Mouse (Mus musculus) right cerebral cortex, postnatal 10 days (tissue): Measurements from ENCODE around the gene Tppp3.

Source experiments
- DNase-seq, 2 experiments: peaks; one replicate each; pipeline ENCODE4 v3.0.0; 2021; ENCODE audit warnings: low spot score in 2 of 2

Tppp3 gene

DNA sequence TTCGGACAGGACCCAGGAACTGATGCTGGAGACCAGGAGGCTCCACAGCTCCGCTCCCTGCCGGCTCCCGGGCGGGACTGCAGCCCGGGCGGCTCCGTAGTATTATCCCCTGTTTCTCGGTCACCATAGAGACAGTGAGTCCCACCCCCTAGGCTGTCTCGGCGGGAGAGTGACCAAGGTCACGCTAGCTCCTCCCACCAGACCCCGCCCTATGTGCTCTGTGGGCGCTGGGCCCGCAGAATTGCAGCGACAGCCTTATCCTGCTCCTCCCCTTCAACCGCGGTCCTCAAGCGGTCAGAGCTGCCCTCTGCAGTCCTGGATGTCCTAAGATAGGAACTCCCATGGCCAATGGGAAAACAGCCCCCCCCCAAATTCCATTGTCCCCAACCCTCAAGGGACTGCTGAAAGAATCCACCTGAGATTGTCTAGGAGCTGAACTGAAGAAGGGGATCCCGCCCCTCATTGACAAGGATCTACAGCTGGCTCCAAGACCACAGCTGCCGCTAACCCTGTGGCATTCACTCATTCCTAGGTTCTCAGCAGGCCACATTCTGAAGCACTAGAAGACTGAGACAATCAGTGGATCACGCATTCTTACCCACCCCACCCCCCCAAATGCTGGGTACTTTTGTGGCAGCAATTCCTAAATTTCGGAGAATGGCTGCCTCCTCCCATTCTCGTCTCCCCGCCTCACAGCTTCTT, at the start of gene Tppp3:
TSS of gene Tppp3 (minus strand) at position 213 of the 702 bp plus-strand sequence.
- peak; percentile 87 to 91 for DNase-seq

DNA sequence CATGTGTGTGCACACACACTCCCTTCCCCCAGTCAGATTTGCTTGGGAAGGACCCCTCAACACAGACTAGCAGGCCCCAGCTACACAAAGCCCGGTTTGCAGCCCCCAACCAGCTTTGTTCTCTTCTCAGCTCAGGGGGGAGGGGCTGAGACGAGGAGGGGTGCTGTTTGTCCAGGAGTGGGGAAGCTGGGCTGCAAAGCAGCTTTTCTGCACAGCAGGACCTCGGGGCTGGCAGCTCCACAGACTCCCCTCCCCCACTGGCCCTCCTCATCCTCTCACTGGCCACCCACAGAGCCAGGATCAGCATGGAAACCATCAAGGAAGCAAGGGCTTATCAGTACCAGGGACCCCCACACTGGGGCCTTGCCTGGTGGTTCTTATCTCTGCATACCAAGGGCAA, 49.7 kb upstream of the Tppp3 start:
- DNase-seq = no peak

DNA sequence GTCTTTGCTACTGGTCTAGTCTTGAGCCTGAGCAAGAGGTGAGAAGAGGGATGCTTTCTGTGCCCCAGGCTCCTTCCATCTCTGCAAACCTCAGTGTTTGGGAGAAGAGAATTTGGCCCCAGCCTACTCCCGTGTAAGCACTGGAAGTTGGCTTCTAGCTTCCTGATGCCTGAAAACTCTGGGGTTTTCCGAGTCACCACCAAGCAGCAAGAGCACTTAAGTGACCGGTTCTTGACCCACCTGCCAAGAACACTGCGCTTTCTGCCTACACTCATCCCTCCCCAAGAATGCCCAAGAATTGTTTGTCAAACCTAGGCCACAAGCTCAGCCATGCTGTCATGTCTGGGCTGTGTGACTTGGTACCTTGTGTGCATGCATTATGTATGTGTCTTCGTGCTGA, 49.2 kb upstream of the Tppp3 start:
- no peak for DNase-seq

DNA sequence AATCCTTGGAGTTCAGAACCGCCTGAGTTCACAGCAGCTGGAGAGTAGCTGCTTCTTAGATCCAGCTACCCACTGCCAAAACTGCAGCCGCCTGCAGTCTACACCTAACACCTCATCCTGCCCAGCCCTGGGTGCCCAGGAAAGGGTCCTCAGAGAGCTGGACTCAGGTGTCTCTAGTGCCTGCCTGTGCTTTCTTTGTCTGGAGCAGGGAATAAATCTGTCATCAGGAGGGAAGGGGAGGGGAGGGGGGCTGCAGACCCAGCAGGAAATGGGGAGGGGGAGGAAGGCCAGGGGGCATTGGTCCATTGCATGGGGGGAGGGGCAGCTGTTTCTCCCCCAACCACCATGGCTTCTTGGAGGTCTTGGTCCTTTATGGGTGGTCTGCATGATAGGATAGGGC, 48.3 kb upstream of the Tppp3 start:
- no peak for DNase-seq

DNA sequence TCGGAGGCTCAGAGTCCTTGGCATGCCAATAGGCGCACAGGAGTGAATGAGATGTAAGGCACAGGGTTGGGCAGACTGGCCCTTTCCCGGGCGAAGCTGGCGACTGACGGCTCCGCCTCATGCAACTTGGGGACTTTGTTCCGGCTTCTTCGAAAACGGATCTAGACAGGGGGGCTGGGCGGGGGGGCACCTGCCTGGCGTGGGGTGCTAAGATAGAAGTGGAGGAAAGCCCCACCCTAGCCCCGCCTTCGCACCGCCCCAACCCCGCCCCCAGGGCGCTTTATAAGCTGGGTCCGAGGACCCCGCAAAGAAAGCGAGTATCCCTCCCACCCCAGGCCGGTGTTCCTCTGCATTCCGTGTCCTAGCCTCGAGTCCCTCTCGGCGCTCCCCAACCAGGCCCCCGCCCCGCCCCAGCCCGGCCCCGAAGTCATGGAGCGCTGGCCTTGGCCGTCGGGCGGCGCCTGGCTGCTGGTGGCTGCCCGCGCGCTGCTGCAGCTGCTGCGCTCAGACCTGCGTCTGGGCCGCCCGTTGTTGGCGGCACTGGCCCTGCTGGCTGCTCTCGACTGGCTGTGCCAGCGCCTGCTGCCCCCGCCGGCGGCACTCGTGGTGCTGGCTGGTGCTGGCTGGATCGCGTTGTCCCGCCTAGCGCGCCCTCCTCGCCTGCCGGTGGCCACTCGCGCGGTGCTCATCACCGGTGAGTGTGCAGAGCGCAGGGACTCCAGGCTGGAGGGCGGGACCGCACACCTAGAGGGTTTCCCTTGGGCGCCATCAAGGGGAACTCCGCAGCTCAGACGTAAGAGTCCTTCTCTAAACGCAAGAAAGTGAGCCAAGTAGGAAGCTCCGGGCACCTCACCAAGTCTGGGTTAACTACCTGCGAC, 47.3 kb upstream of the Tppp3 start, which contains the start of gene Hsd11b2:
TSS of gene Hsd11b2 (plus strand) at position 320 of the 878 bp plus-strand sequence.
- DNase-seq = peak; percentile 62

DNA sequence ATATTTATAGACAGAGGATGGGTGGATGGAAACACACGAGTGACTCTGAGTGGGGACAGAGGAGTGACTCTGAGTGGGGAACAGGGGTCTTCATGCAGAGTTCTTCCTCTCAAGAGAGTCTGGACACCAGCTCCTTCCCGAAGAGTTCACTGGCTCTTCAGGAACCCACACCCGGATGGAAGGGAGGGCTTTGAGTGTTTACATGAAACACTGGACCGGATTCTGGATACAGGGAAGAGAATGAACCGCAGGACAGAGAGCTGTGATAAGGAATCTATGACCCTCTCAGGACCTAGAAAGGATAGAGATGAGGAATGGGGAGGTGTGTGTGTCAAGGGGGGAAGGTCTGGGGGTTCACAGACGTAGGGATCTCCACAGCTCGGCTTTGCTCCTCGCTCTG, 46.0 kb upstream of the Tppp3 start:
- DNase-seq = no peak

DNA sequence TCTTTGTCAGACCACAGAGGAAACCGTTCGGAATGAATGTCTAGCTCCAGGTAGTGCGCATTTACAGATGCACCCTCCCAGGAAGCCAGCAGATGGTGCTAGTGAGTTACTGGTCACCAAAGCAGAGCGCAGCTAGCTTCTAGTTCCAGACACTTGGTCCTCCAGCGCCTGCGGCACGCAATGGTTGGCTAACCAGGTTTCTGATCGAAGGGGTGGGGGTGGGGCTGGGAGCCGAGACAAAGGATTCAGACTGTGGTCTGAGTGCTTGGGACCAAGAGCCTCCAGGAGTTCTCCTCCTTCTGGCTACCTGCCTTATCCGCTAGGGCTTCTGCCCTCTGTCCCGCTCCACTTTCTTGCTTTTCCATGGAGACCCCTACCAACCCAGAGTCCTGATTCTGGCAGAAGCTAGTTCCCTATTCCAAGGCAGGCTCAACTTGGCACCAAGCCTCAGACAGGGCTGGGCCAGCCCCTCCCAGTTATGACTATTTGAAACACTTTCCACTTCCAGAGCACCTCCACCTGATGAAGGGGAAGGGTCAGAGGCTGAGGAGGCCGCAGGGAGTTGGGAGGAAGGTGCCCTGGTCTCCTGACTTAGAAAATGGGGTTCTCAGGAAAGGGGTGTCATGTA, 44.8 kb upstream of the Tppp3 start:
- DNase-seq = peak; percentile 75 to 81

GRCm38 (mm10) chr8:105514656-105515055, 43.3 kb upstream of the Tppp3 start:
- no peak for DNase-seq

- DNase-seq = no peak
These were observed 42.9 kb upstream of the Tppp3 start for GRCm38 (mm10) chr8:105514194-105514593.

DNA sequence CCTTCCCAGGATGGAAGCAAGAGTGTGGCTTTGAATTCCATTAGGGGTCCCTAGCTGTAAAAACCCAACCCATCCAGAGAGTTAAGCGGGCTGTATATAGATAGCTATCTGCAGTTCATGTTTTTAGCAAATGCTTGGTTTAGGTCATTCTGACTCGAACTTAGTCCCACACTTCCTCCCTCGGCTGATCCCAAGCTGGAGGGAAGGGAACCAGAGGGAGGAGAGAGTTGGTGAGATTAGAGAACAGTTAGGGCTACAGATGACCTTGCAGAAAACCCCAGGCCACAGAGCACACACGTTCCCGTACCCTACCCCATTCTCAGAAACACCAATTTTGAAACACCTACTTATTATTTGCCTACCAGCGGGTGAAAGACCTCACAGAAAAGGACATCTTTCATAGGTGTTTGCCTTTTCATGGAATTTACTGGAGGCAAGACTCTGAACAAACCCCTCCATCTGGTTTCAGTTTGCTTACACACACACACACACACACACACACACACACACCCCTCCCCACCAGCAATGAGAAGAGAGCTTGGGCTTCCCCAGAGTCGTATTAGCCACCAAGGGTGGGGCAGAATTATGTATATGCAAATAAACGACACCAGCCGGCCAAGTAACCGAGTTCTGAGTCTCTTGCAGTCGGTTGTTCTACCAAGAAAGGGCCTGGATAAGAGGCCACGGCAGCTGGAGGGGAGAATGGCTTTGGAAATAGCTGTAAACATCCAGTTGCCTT, 38.8 kb upstream of the Tppp3 start:
- no peak for DNase-seq

- DNase-seq = no peak
These were observed 37.4 kb upstream of the Tppp3 start for GRCm38 (mm10) chr8:105508758-105509157.

- DNase-seq = no peak
These were observed 35.7 kb upstream of the Tppp3 start for GRCm38 (mm10) chr8:105506977-105507376.

GRCm38 (mm10) chr8:105504617-105505016, 33.3 kb upstream of the Tppp3 start:
- no peak for DNase-seq

- no peak for DNase-seq
These were observed 28.5 kb upstream of the Tppp3 start for GRCm38 (mm10) chr8:105499787-105500186.

GRCm38 (mm10) chr8:105496439-105497180, 25.3 kb upstream of the Tppp3 start, which contains the start of gene Zdhhc1:
Zdhhc1 (minus strand) TSS chr8:105496902.
- DNase-seq = peak; percentile 89 to 90

GRCm38 (mm10) chr8:105495350-105496302, 24.3 kb upstream of the Tppp3 start:
- DNase-seq = no peak

GRCm38 (mm10) chr8:105494566-105494965, 23.2 kb upstream of the Tppp3 start:
- no peak for DNase-seq

DNA sequence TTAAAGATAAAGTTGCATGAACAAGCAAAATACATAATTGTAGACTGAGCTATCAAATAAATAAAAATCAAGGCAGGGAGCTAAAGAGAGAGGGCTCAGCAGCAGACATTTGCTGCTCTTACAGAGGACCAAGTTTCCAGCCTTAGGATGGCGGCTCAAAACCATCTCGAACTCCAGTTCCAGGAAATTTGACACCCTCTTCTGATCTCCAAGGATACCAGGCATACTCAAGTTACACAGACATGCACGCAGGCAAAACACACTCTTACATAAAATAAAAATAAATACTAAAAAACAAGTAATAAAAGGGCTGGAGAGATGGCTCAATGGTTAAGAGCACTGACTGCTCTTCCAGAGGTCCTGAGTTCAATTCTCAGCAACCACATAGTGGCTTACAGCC, 22.2 kb upstream of the Tppp3 start:
- no peak for DNase-seq

- DNase-seq = no peak
These were observed 18.0 kb upstream of the Tppp3 start for GRCm38 (mm10) chr8:105489281-105489680.

DNA sequence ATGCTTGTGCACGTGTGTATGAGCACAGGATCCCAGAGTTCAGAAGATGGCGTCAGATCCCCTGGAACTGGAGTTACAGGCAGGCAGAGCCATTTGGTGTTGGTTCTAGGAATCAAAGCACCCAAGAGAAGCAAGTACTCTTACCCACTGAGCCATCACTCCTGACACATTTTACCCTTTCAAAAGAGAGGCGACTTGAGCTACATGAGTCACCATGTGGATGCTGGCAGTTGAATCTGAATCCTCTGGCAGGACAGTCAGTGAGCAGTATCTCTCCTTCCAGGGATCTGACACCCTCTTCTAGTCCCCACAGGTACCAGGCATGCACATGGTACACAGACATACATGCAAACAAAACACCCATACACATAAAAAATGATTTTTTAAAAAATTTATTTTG, 16.8 kb upstream of the Tppp3 start:
- no peak for DNase-seq
